Mouse (Mus musculus) liver, embryonic 14.5 days (tissue): ENCODE data around the gene Pdlim4. TPM values are rescaled to one million over a fixed set of nuclear protein-coding genes. Genes with fewer than 3 reads are reported as not detected.

Source experiments
- ATAC-seq: fragments of 200-750 bp; cut with Nextera tagmentation; 2 replicates; pipeline ENCODE4 v1.8.0; 2017; ENCODE audit warnings: moderate number of reproducible peaks, mild to moderate bottlenecking, moderate library complexity; ENCODE audit not compliant: insufficient read depth
- DNase-seq, 3 experiments: peaks; one replicate each; pipeline ENCODE4 v3.0.0-alpha.2; 2012 to 2013; ENCODE audit warnings: low read depth in 3 of 3, low spot score in 3 of 3
- H3K27ac ChIP-seq: fragments of 300-500 bp; sonication (generic); 2 replicates; pipeline ENCODE4 v1.5.1; 2014; ENCODE audit warnings: moderate library complexity, mild to moderate bottlenecking, control low read depth, inconsistent platforms
- H3K27me3 ChIP-seq: fragments of 300-500 bp; sonication (generic); 2 replicates; pipeline ENCODE4 v1.6.1; 2014; ENCODE audit warnings: mild to moderate bottlenecking, low read length, moderate library complexity; ENCODE audit not compliant: control insufficient read depth, insufficient read depth
- H3K36me3 ChIP-seq: fragments of 300-500 bp; sonication (generic); replicated peaks from 2 replicates; pipeline ENCODE4 v1.6.1; 2014; ENCODE audit warnings: low read depth; ENCODE audit not compliant: control insufficient read depth, insufficient read depth
- H3K4me1 ChIP-seq, 2 experiments: fragments of 200-500 bp in 1 of 2; fragments of 300-500 bp in 1 of 2; sonication (generic) in 1 of 2; replicated peaks; 2 replicates each; pipeline ENCODE4 v1.6.1; 2012 to 2014; ENCODE audit warnings: antibody characterized with exemption in 1 of 2, inconsistent platforms in 1 of 2, low read length in 1 of 2; ENCODE audit not compliant: control insufficient read depth in 2 of 2, insufficient read depth in 2 of 2
- H3K4me2 ChIP-seq: fragments of 300-500 bp; sonication (generic); 2 replicates; pipeline ENCODE4 v1.6.1; 2014; ENCODE audit warnings: low read depth, mild to moderate bottlenecking, control low read depth, moderate library complexity
- H3K4me3 ChIP-seq, 2 experiments: fragments of 200-500 bp in 1 of 2; fragments of 300-500 bp in 1 of 2; sonication (generic) in 1 of 2; 2 replicates each; pipeline ENCODE4 v1.5.1; 2012 to 2014; ENCODE audit warnings: low read depth in 2 of 2, low read length in 2 of 2, mild to moderate bottlenecking in 2 of 2, control low read depth in 1 of 2, inconsistent platforms in 1 of 2, moderate library complexity in 1 of 2; ENCODE audit not compliant: insufficient read depth in 1 of 2
- H3K9ac ChIP-seq: fragments of 300-500 bp; sonication (generic); replicated peaks from 2 replicates; pipeline ENCODE4 v1.6.1; 2014; ENCODE audit warnings: mild to moderate bottlenecking, control low read depth, moderate library complexity
- H3K9me3 ChIP-seq: fragments of 300-500 bp; sonication (generic); 2 replicates; pipeline ENCODE4 v1.6.1; 2016; ENCODE audit warnings: low read length, mixed read lengths; ENCODE audit not compliant: control insufficient read depth
- CTCF ChIP-seq: IDR thresholded peaks from 2 replicates; pipeline ENCODE4 v1.5.1; 2016; ENCODE audit warnings: antibody characterized with exemption, low read depth, control low read depth
- EP300 ChIP-seq: IDR thresholded peaks from 2 replicates; pipeline ENCODE4 v1.6.1; 2016; ENCODE audit warnings: antibody characterized with exemption, low read depth
- WGBS: fragments of 180-500 bp; shearing (Covaris S2); extraction: QIAGEN DNeasy Blood & Tissue Kit; methylation state at CpG from one replicate; pipeline ENCODE4 v1.1.7; 2014; ENCODE audit not compliant: insufficient replicate concordance; 5-methylcytosine and 5-hydroxymethylcytosine counted together
- polyA plus RNA-seq, 2 experiments: library from polyadenylated mRNA; depleted of rRNA in 1 of 2; stranded (reverse) in 1 of 2; unstranded in 1 of 2; fragments of >200 nt; fragmentation: Nextera tagmentation in 1 of 2; extraction: Ambion mirVana in 1 of 2; gene quantifications; 2 replicates each; pipeline versions ENCODE4 v1.2.1 to v1.2.3; 2012 to 2014

Gene Pdlim4
- polyA plus RNA-seq, 2 experiments, result 2.1 to 2.4 TPM

- ATAC-seq (no peak), DNase-seq (no peak)
- Histone ChIP-seq H3K27ac (no peak overlapping the region), H3K36me3 (no peaks in the 10 kb centered on the region), H3K4me3 (no peak overlapping the region), H3K4me1 (no peaks in the 10 kb centered on the region; a peak in 1 of 4 replicates), H3K9ac (no peak overlapping the region), H3K4me2 (no peak overlapping the region), H3K27me3 (peaks cover 20% of the 10 kb centered on the region), H3K9me3 (no peaks in the 10 kb centered on the region)
- WGBS, result 75% methylated on average over 10 of the region's 10 CpGs
- TF ChIP-seq CTCF (no peak), EP300 (no peak)
These were observed 5.4 kb downstream of the Pdlim4 start for GRCm38 (mm10) chr11:54063472-54063775.

- DNase-seq (no peak), ATAC-seq (no peak)
- H3K4me2 ChIP-seq, result no peak overlapping the region
- no peaks in the 10 kb centered on the region for H3K36me3 ChIP-seq
- no peak overlapping the region for H3K9ac ChIP-seq
- TF ChIP-seq CTCF (no peak), EP300 (no peak)
- no peak overlapping the region for H3K27ac ChIP-seq
- H3K4me1 ChIP-seq, result no peaks in the 10 kb centered on the region; a peak in 1 of 4 replicates
- no peak overlapping the region for H3K4me3 ChIP-seq
- no peaks in the 10 kb centered on the region for H3K9me3 ChIP-seq
- H3K27me3 ChIP-seq, result peaks cover 15% of the 10 kb centered on the region
- WGBS, result 64% methylated on average over 9 of the region's 9 CpGs
These were observed 5.9 kb downstream of the Pdlim4 start for GRCm38 (mm10) chr11:54062753-54063471.

- Histone ChIP-seq H3K4me2 (no peak overlapping the region), H3K27ac (no peak overlapping the region), H3K4me1 (no peaks in the 10 kb centered on the region; a peak in 1 of 4 replicates), H3K4me3 (no peak overlapping the region), H3K36me3 (no peaks in the 10 kb centered on the region), H3K27me3 (peaks cover 8% of the 10 kb centered on the region), H3K9me3 (no peaks in the 10 kb centered on the region), H3K9ac (no peak overlapping the region)
- no peak for ATAC-seq
- 57% methylated on average over 12 of the region's 12 CpGs for WGBS
- TF ChIP-seq CTCF, result no peak
- no peak for TF ChIP-seq EP300
- DNase-seq, result no peak
These were observed 6.6 kb downstream of the Pdlim4 start for GRCm38 (mm10) chr11:54062086-54062752.

- ATAC-seq (no peak), DNase-seq (no peak)
- Histone ChIP-seq H3K27me3 (no peaks in the 10 kb centered on the region), H3K36me3 (no peaks in the 10 kb centered on the region), H3K27ac (no peak overlapping the region), H3K4me3 (no peak overlapping the region), H3K4me2 (no peak overlapping the region), H3K9ac (no peak overlapping the region), H3K4me1 (peaks cover 0 to 3% of the 10 kb centered on the region in 2 experiments; a peak in 1 of 4 replicates), H3K9me3 (no peaks in the 10 kb centered on the region)
- TF ChIP-seq CTCF (no peak), EP300 (no peak)
- 56% methylated on average over 9 of the region's 9 CpGs for WGBS
These were observed 8.5 kb downstream of the Pdlim4 start for GRCm38 (mm10) chr11:54060316-54060715.

- Histone ChIP-seq H3K4me2 (no peak overlapping the region), H3K36me3 (no peaks in the 10 kb centered on the region), H3K9me3 (no peaks in the 10 kb centered on the region), H3K4me1 (peaks cover 0 to 3% of the 10 kb centered on the region in 2 experiments; a peak in 1 of 4 replicates), H3K4me3 (no peak overlapping the region), H3K9ac (no peak overlapping the region), H3K27ac (no peak overlapping the region), H3K27me3 (no peaks in the 10 kb centered on the region)
- 41% methylated on average over 1 of the region's 1 CpGs for WGBS
- TF ChIP-seq EP300, result no peak
- no peak for TF ChIP-seq CTCF
- DNase-seq (no peak), ATAC-seq (no peak)
These were observed 9.3 kb downstream of the Pdlim4 start for GRCm38 (mm10) chr11:54059526-54059925.
